Mouse (Mus musculus) embryonic facial prominence, embryonic 14.5 days (tissue): ENCODE data around the gene Ppm1n. TPM values are rescaled to one million over a fixed set of nuclear protein-coding genes. Genes with fewer than 3 reads are reported as not detected.
"Not testable (repeated sequence)": the region's sequence is repeated elsewhere in the genome, so short reads cannot be mapped to it uniquely, and the experiment has no call there.

Experiments used
- ATAC-seq: fragments of 200-750 bp; cut with Nextera tagmentation; 2 replicates; pipeline ENCODE4 v1.8.0; 2017; ENCODE audit warnings: low read depth, moderate number of reproducible peaks, moderate TSS enrichment
- DNase-seq: peaks from one replicate; pipeline ENCODE4 v3.0.0-alpha.2; 2015; ENCODE audit warnings: low spot score
- H3K27ac ChIP-seq: fragments of 300-500 bp; sonication (generic); replicated peaks from 2 replicates; pipeline ENCODE4 v1.5.1; 2014; ENCODE audit warnings: low read depth, mild to moderate bottlenecking, low read length, moderate library complexity
- H3K27me3 ChIP-seq: fragments of 300-500 bp; sonication (generic); replicated peaks from 2 replicates; pipeline ENCODE4 v1.6.1; 2014; ENCODE audit warnings: low read length; ENCODE audit not compliant: control insufficient read depth, insufficient read depth
- H3K36me3 ChIP-seq: fragments of 300-500 bp; sonication (generic); 2 replicates; pipeline ENCODE4 v1.6.1; 2014; ENCODE audit warnings: low read length, mixed read lengths; ENCODE audit not compliant: control insufficient read depth, insufficient read depth
- H3K4me1 ChIP-seq: fragments of 300-500 bp; sonication (generic); 2 replicates; pipeline ENCODE4 v1.6.1; 2014; ENCODE audit warnings: antibody characterized with exemption, low read length; ENCODE audit not compliant: control insufficient read depth, insufficient read depth
- H3K4me2 ChIP-seq: fragments of 300-500 bp; sonication (generic); 2 replicates; pipeline ENCODE4 v1.6.1; 2014; ENCODE audit warnings: low read depth, mild to moderate bottlenecking, low read length, moderate library complexity, mixed read lengths
- H3K4me3 ChIP-seq: fragments of 300-500 bp; sonication (generic); 2 replicates; pipeline ENCODE4 v1.5.1; 2014; ENCODE audit warnings: low read depth, mild to moderate bottlenecking, low read length
- H3K9ac ChIP-seq: fragments of 300-500 bp; sonication (generic); 2 replicates; pipeline ENCODE4 v1.6.1; 2014; ENCODE audit warnings: low read depth, mild to moderate bottlenecking, low read length, moderate library complexity, mixed read lengths
- H3K9me3 ChIP-seq: fragments of 300-500 bp; sonication (generic); 2 replicates; pipeline ENCODE4 v1.6.1; 2016; ENCODE audit warnings: low read length; ENCODE audit not compliant: control insufficient read depth
- WGBS: fragments of 180-500 bp; shearing (Covaris S2); extraction: QIAGEN DNeasy Blood & Tissue Kit; methylation state at CpG from one replicate; pipeline ENCODE4 v1.1.7; 2014; 5-methylcytosine and 5-hydroxymethylcytosine counted together
- polyA plus RNA-seq: library from polyadenylated mRNA; unstranded; fragments of >200 nt; fragmentation: Nextera tagmentation; extraction: Ambion mirVana; gene quantifications from 2 replicates; pipeline ENCODE4 v1.2.1, GENCODE M21; 2014

The Ppm1n gene
- polyA plus RNA-seq, 1 experiment from 2014 or later: 0.49 TPM

- Histone ChIP-seq H3K4me3 (peak within 1 kb of the TSS; percentile 62), H3K27me3 (peaks cover 53% of the 10 kb centered on the region), H3K36me3 (no peaks in the 10 kb centered on the region), H3K4me1 (no peaks in the 10 kb centered on the region), H3K9ac (peak within 1 kb of the TSS; percentile 60), H3K4me2 (peak within 1 kb of the TSS; percentile 99), H3K9me3 (no peaks in the 10 kb centered on the region), H3K27ac (no peak within 1 kb of the TSS)
- ATAC-seq: peak; percentile 74
- peak; percentile 83 for DNase-seq
- WGBS: 2% methylated on average over 29 of the region's 37 CpGs
These were observed 2.5 kb upstream of the Ppm1n start, which contains the start of gene Rtn2 for GRCm38 (mm10) chr7:19282385-19282784. Gene Rtn2, plus strand, starts transcription at chr7:19282624.

DNA sequence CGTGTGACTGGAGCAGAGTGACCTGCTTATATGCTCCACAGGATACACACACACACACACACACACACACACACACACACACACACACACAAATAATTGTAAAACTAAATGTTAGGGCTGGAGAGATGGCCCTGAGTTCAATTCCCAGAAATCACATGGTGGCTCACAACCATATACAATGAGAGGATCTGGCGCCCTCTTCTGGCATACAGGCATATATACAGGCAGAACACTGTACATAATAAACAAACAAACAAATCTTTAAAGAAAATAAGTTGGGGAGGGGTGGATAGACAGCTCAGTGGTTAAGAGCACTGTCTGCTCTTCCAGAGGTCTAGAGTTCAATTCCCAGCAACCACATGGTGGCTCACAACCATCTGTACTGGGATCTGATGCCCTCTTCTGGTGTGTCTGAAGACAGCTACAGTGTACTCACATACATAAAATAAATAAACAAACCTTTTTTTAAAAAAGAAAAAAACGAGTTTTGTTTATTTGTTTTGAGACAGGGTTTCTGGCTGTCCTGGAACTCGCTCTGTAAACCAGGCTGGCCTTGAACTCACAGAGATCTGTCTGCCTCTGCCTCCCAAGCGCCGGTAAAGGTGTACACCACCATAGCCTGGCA, 1.9 kb upstream of the Ppm1n start:
- not testable (repeated sequence) for H3K4me1 ChIP-seq, H3K9ac ChIP-seq
- 29% methylated on average over 6 of the region's 6 CpGs for WGBS

GRCm38 (mm10) chr7:19279052-19279451, 812 bp downstream of the Ppm1n start:
- no peaks in the 10 kb centered on the region for H3K9me3 ChIP-seq
- no peak overlapping the region for H3K9ac ChIP-seq
- DNase-seq: no peak
- no peaks in the 10 kb centered on the region for H3K36me3 ChIP-seq
- peak overlapping the region; percentile 30 for H3K4me3 ChIP-seq
- H3K4me2 ChIP-seq: peak overlapping the region; percentile 41
- ATAC-seq: no peak
- no peak overlapping the region for H3K27ac ChIP-seq
- no peaks in the 10 kb centered on the region for H3K4me1 ChIP-seq
- 1% methylated on average over 34 of the region's 34 CpGs for WGBS
- peaks cover 53% of the 10 kb centered on the region for H3K27me3 ChIP-seq

More for the DNA sequence above, 1.9 kb upstream of the Ppm1n start:
- H3K36me3 ChIP-seq, DNase-seq, ATAC-seq, H3K9me3 ChIP-seq, H3K27ac ChIP-seq: not testable (repeated sequence)
- Histone ChIP-seq H3K27me3 (peaks cover 53% of the 10 kb centered on the region), H3K4me3 (peak overlapping the region; percentile 62), H3K4me2 (peak overlapping the region; percentile 99)

DNA sequence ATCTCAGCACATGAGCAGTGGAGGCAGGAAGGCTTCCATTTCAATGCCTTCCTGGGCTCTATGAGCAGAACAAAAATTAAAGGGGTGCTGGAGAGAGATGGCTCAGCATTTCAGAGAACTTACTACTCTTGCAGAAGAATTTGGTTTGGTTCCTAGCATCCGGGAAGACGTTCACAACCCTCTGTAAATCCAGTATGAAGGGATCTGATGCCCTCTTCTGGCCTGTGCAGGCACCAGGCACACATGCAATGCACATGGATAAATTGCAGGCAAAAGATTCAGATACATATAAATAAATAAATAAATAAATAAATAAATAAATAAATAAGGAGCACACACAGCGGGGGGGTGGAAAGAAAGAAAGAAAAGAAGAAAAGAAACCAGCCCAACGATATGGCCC, 3.6 kb downstream of the Ppm1n start:
- Histone ChIP-seq H3K4me3 (no peak overlapping the region), H3K4me1 (no peaks in the 10 kb centered on the region), H3K9ac (no peak overlapping the region), H3K27ac (no peak overlapping the region), H3K27me3 (peaks cover 36% of the 10 kb centered on the region), H3K4me2 (no peak overlapping the region), H3K36me3 (no peaks in the 10 kb centered on the region), H3K9me3 (no peaks in the 10 kb centered on the region)
- no peak for ATAC-seq
- no peak for DNase-seq
- WGBS: 54% methylated on average over 4 of the region's 4 CpGs

DNA sequence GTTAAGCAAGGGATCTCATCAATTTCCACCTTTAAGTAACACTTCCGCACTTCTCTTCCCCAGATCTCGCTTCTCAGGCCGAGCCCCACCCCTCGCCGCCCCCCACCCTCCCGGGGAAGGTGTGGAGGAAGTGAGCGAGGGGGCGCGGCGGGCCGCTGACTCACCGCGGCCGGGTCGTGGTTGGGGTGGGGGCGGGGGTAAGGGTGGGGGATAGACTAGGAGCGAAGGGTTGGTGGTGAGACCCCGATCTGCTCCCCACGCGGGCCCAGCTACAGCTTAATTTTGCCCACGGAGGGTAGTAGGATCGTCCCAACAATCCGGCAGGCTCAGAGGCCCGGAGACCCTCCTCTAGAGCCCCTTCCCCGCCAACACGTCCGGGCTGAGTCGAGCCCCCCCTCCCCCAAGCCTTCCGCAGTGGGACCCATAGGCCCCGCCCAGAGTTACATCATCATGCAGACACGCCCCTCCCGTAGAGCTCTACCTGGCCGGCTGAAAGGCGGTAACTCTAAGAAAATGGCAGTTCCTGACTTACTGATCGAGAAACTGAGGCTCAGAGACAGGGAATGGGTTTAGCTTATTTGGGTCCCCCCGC, 7.6 kb downstream of the Ppm1n start:
- Histone ChIP-seq H3K36me3 (peaks cover 7% of the 10 kb centered on the region), H3K9me3 (no peaks in the 10 kb centered on the region), H3K27me3 (no peaks in the 10 kb centered on the region), H3K27ac (peak overlapping the region; percentile 87), H3K9ac (peak overlapping the region; percentile 81), H3K4me3 (peak overlapping the region; percentile 83), H3K4me2 (peak overlapping the region; percentile 98), H3K4me1 (peaks cover 14% of the 10 kb centered on the region; the same call in 1 of the 2 replicates)
- WGBS: under 1% methylated on average over 26 of the region's 36 CpGs
- peak; percentile 71 for ATAC-seq
- peak; percentile 88 for DNase-seq

GRCm38 (mm10) chr7:19271238-19272172, 8.4 kb downstream of the Ppm1n start, which contains the start of gene Vasp:
Gene Vasp, minus strand, starts transcription at chr7:19271817.
- H3K4me1 ChIP-seq: peaks cover 14% of the 10 kb centered on the region; the same call in 1 of the 2 replicates
- no peaks in the 10 kb centered on the region for H3K9me3 ChIP-seq
- peak within 1 kb of the TSS; percentile 87 for H3K27ac ChIP-seq
- peak within 1 kb of the TSS; percentile 98 for H3K4me2 ChIP-seq
- WGBS: under 1% methylated on average over 44 of the region's 62 CpGs
- peak; percentile 82 for ATAC-seq
- H3K9ac ChIP-seq: peak within 1 kb of the TSS; percentile 81
- DNase-seq: peak; percentile 94
- no peaks in the 10 kb centered on the region for H3K27me3 ChIP-seq
- H3K36me3 ChIP-seq: peaks cover 8% of the 10 kb centered on the region
- peak within 1 kb of the TSS; percentile 83 for H3K4me3 ChIP-seq

DNA sequence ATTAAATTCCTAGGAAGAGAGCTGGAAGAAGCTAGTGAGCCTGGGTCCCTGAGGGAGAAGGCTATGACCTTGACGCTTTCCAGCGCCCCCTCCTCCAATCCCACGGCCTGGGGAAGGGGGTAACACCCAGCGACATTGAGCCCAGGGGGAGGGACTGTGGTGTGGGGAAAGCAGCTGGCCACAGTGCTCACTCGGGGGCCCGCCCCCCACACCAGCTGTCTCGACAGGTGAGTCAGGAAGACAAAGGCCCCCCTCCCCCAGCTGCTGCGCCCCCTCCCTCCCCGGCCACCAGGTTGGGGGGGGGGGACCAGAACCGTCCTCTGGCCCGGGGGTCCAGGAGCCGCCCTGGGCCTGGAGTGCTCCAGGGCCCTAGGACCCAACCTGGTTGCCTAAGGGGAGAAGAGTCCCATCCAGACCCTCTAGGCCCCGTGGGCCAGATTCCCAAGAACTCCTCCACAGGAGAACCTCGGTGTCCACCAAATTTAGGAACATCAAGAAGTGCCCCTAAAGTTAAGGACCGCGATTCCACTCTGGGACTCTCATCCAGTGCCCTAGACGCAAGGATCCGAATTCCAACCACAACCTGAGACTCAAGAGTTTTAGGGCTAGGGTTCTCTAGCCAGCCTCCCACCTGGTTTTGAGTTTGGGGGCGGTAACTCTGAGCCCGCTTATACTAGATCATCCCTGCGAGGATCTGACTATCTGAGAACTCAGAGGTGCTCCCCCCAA, 9.2 kb downstream of the Ppm1n start:
- H3K4me1 ChIP-seq: peaks cover 14% of the 10 kb centered on the region; the same call in 1 of the 2 replicates
- ATAC-seq (no peak), DNase-seq (peak; percentile 49)
- no peaks in the 10 kb centered on the region for H3K9me3 ChIP-seq
- H3K4me2 ChIP-seq: peak overlapping the region; percentile 98
- under 1% methylated on average over 17 of the region's 21 CpGs for WGBS
- H3K4me3 ChIP-seq: peak overlapping the region; percentile 83
- no peaks in the 10 kb centered on the region for H3K27me3 ChIP-seq
- H3K9ac ChIP-seq: peak overlapping the region; percentile 81
- H3K36me3 ChIP-seq: peaks cover 14% of the 10 kb centered on the region
- H3K27ac ChIP-seq: peak overlapping the region; percentile 87
